Mouse (Mus musculus) limb, embryonic 14.5 days (tissue): ENCODE measurements around the gene Btg1. TPM values are rescaled to one million over a fixed set of nuclear protein-coding genes. Genes with fewer than 3 reads are reported as not detected.

ENCODE experiments used
- ATAC-seq: fragments of 200-750 bp; cut with Nextera tagmentation; 2 replicates; pipeline ENCODE4 v1.8.0; 2017; ENCODE audit warnings: low read depth, moderate number of reproducible peaks, moderate TSS enrichment; ENCODE audit not compliant: low FRiP score
- DNase-seq: peaks from one replicate; pipeline ENCODE4 v3.0.0-alpha.2; 2015; ENCODE audit warnings: low spot score
- H3K27ac ChIP-seq: fragments of 300-500 bp; sonication (generic); replicated peaks from 2 replicates; pipeline ENCODE4 v1.5.1; 2014; ENCODE audit warnings: low read depth, mild to moderate bottlenecking, low read length, moderate library complexity, mixed read lengths
- H3K27me3 ChIP-seq: fragments of 300-500 bp; sonication (generic); 2 replicates; pipeline ENCODE4 v1.6.1; 2014; ENCODE audit warnings: low read length, mixed read lengths; ENCODE audit not compliant: control insufficient read depth, insufficient read depth
- H3K36me3 ChIP-seq: fragments of 300-500 bp; sonication (generic); 2 replicates; pipeline ENCODE4 v1.6.1; 2014; ENCODE audit warnings: mild to moderate bottlenecking, low read length, moderate library complexity, mixed read lengths; ENCODE audit not compliant: control insufficient read depth, insufficient read depth
- H3K4me1 ChIP-seq: fragments of 300-500 bp; sonication (generic); 2 replicates; pipeline ENCODE4 v1.6.1; 2014; ENCODE audit warnings: antibody characterized with exemption, low read length, mixed read lengths; ENCODE audit not compliant: control insufficient read depth, insufficient read depth
- H3K4me2 ChIP-seq: fragments of 300-500 bp; sonication (generic); replicated peaks from 2 replicates; pipeline ENCODE4 v1.6.1; 2014; ENCODE audit warnings: low read depth, mild to moderate bottlenecking, low read length, moderate library complexity; ENCODE audit not compliant: severe bottlenecking
- H3K4me3 ChIP-seq: fragments of 300-500 bp; sonication (generic); replicated peaks from 2 replicates; pipeline ENCODE4 v1.5.1; 2014; ENCODE audit warnings: low read length
- H3K9ac ChIP-seq: fragments of 300-500 bp; sonication (generic); 2 replicates; pipeline ENCODE4 v1.6.1; 2014; ENCODE audit warnings: mild to moderate bottlenecking, low read depth, low read length, moderate library complexity; ENCODE audit not compliant: severe bottlenecking
- H3K9me3 ChIP-seq: fragments of 300-500 bp; sonication (generic); 2 replicates; pipeline ENCODE4 v1.6.1; 2016; ENCODE audit warnings: low read length; ENCODE audit not compliant: control insufficient read depth
- POLR2A ChIP-seq: fragments of 200-500 bp; IDR thresholded peaks from 2 replicates; pipeline ENCODE4 v1.8.0; 2012; ENCODE audit warnings: inconsistent platforms, mild to moderate bottlenecking, moderate library complexity, borderline replicate concordance; ENCODE audit not compliant: insufficient read depth, insufficient read length; ENCODE audit errors: extremely low read depth
- WGBS: fragments of 180-500 bp; shearing (Covaris S2); extraction: QIAGEN DNeasy Blood & Tissue Kit; methylation state at CpG from one replicate; pipeline ENCODE4 v1.1.7; 2014; 5-methylcytosine and 5-hydroxymethylcytosine counted together
- polyA plus RNA-seq, 2 experiments: library from polyadenylated mRNA; depleted of rRNA in 1 of 2; stranded (reverse) in 1 of 2; unstranded in 1 of 2; fragments of >200 nt; fragmentation: Nextera tagmentation in 1 of 2; extraction: Ambion mirVana in 1 of 2; gene quantifications; 2 replicates each; pipeline versions ENCODE4 v1.2.1 to v1.2.3; 2012 to 2014

The Btg1 gene
- polyA plus RNA-seq, 2 experiments = 43.7 to 107 TPM

GRCm38 (mm10) chr10:96609356-96610345 lies 7.2 kb upstream of the Btg1 start:
- Histone ChIP-seq H3K9me3 (no peaks in the 10 kb centered on the region), H3K36me3 (no peaks in the 10 kb centered on the region), H3K27me3 (no peaks in the 10 kb centered on the region), H3K4me1 (no peaks in the 10 kb centered on the region), H3K9ac (no peak overlapping the region), H3K4me3 (no peak overlapping the region), H3K4me2 (no peak overlapping the region), H3K27ac (no peak overlapping the region)
- ATAC-seq (no peak), DNase-seq (no peak)
- no peak for TF ChIP-seq POLR2A
- 83% methylated on average over 8 of the region's 8 CpGs for WGBS

- no peak for ATAC-seq
- WGBS = 5% methylated on average over 24 of the region's 24 CpGs
Measured at GRCm38 (mm10) chr10:96616001-96616708, 651 bp upstream of the Btg1 start.

GRCm38 (mm10) chr10:96617221-96617950 lies 580 bp downstream of the Btg1 start:
- TF ChIP-seq POLR2A = no peak
- Histone ChIP-seq H3K9ac (peak overlapping the region; percentile 99), H3K9me3 (no peaks in the 10 kb centered on the region), H3K27ac (peak overlapping the region; percentile 95), H3K27me3 (no peaks in the 10 kb centered on the region), H3K4me3 (peak overlapping the region; percentile 100), H3K4me2 (peak overlapping the region; percentile 47), H3K36me3 (peaks cover 25% of the 10 kb centered on the region), H3K4me1 (peaks cover 19% of the 10 kb centered on the region)
- ATAC-seq (peak; percentile 17; the same call in 1 of the 2 replicates), DNase-seq (peak; percentile 13)
- WGBS = under 1% methylated on average over 57 of the region's 78 CpGs

More at GRCm38 (mm10) chr10:96616001-96616708, 651 bp upstream of the Btg1 start:
- H3K36me3 ChIP-seq = peaks cover 14% of the 10 kb centered on the region
- peak overlapping the region; percentile 52 for H3K4me2 ChIP-seq
- no peak for DNase-seq
- H3K4me1 ChIP-seq = peaks cover 9% of the 10 kb centered on the region; the same call in 1 of the 2 replicates
- H3K9me3 ChIP-seq = no peaks in the 10 kb centered on the region
- H3K27ac ChIP-seq = peak overlapping the region; percentile 74
- peak; percentile 52; the same call in 1 of the 2 replicates for TF ChIP-seq POLR2A
- peak overlapping the region; percentile 100 for H3K4me3 ChIP-seq
- H3K9ac ChIP-seq = peak overlapping the region; percentile 65
- no peaks in the 10 kb centered on the region for H3K27me3 ChIP-seq

- H3K4me2 ChIP-seq = peak overlapping the region; percentile 47
- H3K9me3 ChIP-seq = no peaks in the 10 kb centered on the region
- H3K27me3 ChIP-seq = no peaks in the 10 kb centered on the region
- peaks cover 32% of the 10 kb centered on the region for H3K36me3 ChIP-seq
- DNase-seq (peak; percentile 85), ATAC-seq (peak; percentile 32)
- peak overlapping the region; percentile 99 for H3K9ac ChIP-seq
- WGBS = under 1% methylated on average over 29 of the region's 29 CpGs
- peak overlapping the region; percentile 95 for H3K27ac ChIP-seq
- H3K4me1 ChIP-seq = peaks cover 25% of the 10 kb centered on the region
- peak overlapping the region; percentile 100 for H3K4me3 ChIP-seq
- peak; percentile 43; the same call in 1 of the 2 replicates for TF ChIP-seq POLR2A
Measured at GRCm38 (mm10) chr10:96617951-96618575, 1.3 kb downstream of the Btg1 start.
